Mouse (Mus musculus) limb, embryonic 14.5 days (tissue): ENCODE data around the gene Acp2. TPM values are rescaled to one million over a fixed set of nuclear protein-coding genes. Genes with fewer than 3 reads are reported as not detected.

ENCODE experiments used
- ATAC-seq: fragments of 200-750 bp; cut with Nextera tagmentation; 2 replicates; pipeline ENCODE4 v1.8.0; 2017; ENCODE audit warnings: low read depth, moderate number of reproducible peaks, moderate TSS enrichment; ENCODE audit not compliant: low FRiP score
- DNase-seq: peaks from one replicate; pipeline ENCODE4 v3.0.0-alpha.2; 2015; ENCODE audit warnings: low spot score
- H3K27ac ChIP-seq: fragments of 300-500 bp; sonication (generic); replicated peaks from 2 replicates; pipeline ENCODE4 v1.5.1; 2014; ENCODE audit warnings: low read depth, mild to moderate bottlenecking, low read length, moderate library complexity, mixed read lengths
- H3K27me3 ChIP-seq: fragments of 300-500 bp; sonication (generic); 2 replicates; pipeline ENCODE4 v1.6.1; 2014; ENCODE audit warnings: low read length, mixed read lengths; ENCODE audit not compliant: control insufficient read depth, insufficient read depth
- H3K36me3 ChIP-seq: fragments of 300-500 bp; sonication (generic); 2 replicates; pipeline ENCODE4 v1.6.1; 2014; ENCODE audit warnings: mild to moderate bottlenecking, low read length, moderate library complexity, mixed read lengths; ENCODE audit not compliant: control insufficient read depth, insufficient read depth
- H3K4me1 ChIP-seq: fragments of 300-500 bp; sonication (generic); 2 replicates; pipeline ENCODE4 v1.6.1; 2014; ENCODE audit warnings: antibody characterized with exemption, low read length, mixed read lengths; ENCODE audit not compliant: control insufficient read depth, insufficient read depth
- H3K4me2 ChIP-seq: fragments of 300-500 bp; sonication (generic); replicated peaks from 2 replicates; pipeline ENCODE4 v1.6.1; 2014; ENCODE audit warnings: low read depth, mild to moderate bottlenecking, low read length, moderate library complexity; ENCODE audit not compliant: severe bottlenecking
- H3K4me3 ChIP-seq: fragments of 300-500 bp; sonication (generic); replicated peaks from 2 replicates; pipeline ENCODE4 v1.5.1; 2014; ENCODE audit warnings: low read length
- H3K9ac ChIP-seq: fragments of 300-500 bp; sonication (generic); 2 replicates; pipeline ENCODE4 v1.6.1; 2014; ENCODE audit warnings: mild to moderate bottlenecking, low read depth, low read length, moderate library complexity; ENCODE audit not compliant: severe bottlenecking
- H3K9me3 ChIP-seq: fragments of 300-500 bp; sonication (generic); 2 replicates; pipeline ENCODE4 v1.6.1; 2016; ENCODE audit warnings: low read length; ENCODE audit not compliant: control insufficient read depth
- POLR2A ChIP-seq: fragments of 200-500 bp; IDR thresholded peaks from 2 replicates; pipeline ENCODE4 v1.8.0; 2012; ENCODE audit warnings: inconsistent platforms, mild to moderate bottlenecking, moderate library complexity, borderline replicate concordance; ENCODE audit not compliant: insufficient read depth, insufficient read length; ENCODE audit errors: extremely low read depth
- WGBS: fragments of 180-500 bp; shearing (Covaris S2); extraction: QIAGEN DNeasy Blood & Tissue Kit; methylation state at CpG from one replicate; pipeline ENCODE4 v1.1.7; 2014; 5-methylcytosine and 5-hydroxymethylcytosine counted together
- polyA plus RNA-seq, 2 experiments: library from polyadenylated mRNA; depleted of rRNA in 1 of 2; stranded (reverse) in 1 of 2; unstranded in 1 of 2; fragments of >200 nt; fragmentation: Nextera tagmentation in 1 of 2; extraction: Ambion mirVana in 1 of 2; gene quantifications; 2 replicates each; pipeline versions ENCODE4 v1.2.1 to v1.2.3; 2012 to 2014

The Acp2 gene
- polyA plus RNA-seq, 2 experiments, result 29.9 to 31.6 TPM

DNA sequence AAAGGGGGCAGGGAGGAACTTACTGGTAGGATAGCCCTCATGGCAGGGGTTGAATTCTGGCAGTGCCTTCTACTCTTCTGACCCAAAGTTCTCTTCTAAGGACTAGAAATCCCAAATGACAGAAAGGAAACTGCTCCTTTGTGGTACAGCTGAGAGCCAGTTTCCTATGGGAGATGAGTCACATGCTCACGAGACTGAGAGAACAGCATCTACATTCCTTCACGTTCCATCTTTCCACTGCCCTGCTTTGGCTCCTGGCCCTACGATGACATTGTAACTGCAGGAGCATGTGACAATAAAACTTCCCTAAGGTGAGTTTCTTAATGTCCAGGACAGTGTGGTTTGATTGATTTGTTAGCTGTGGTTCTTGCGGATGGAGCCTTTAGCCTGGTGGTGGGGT lies 45.7 kb downstream of the Acp2 start:
- H3K27ac ChIP-seq, result no peak overlapping the region
- no peak overlapping the region for H3K4me2 ChIP-seq
- H3K4me3 ChIP-seq, result no peak overlapping the region
- no peak for TF ChIP-seq POLR2A
- H3K36me3 ChIP-seq, result no peaks in the 10 kb centered on the region
- ATAC-seq (no peak), DNase-seq (no peak)
- H3K9ac ChIP-seq, result no peak overlapping the region
- H3K9me3 ChIP-seq, result no peaks in the 10 kb centered on the region
- H3K4me1 ChIP-seq, result no peaks in the 10 kb centered on the region
- WGBS, result 79% methylated on average over 4 of the region's 4 CpGs
- H3K27me3 ChIP-seq, result no peaks in the 10 kb centered on the region

DNA sequence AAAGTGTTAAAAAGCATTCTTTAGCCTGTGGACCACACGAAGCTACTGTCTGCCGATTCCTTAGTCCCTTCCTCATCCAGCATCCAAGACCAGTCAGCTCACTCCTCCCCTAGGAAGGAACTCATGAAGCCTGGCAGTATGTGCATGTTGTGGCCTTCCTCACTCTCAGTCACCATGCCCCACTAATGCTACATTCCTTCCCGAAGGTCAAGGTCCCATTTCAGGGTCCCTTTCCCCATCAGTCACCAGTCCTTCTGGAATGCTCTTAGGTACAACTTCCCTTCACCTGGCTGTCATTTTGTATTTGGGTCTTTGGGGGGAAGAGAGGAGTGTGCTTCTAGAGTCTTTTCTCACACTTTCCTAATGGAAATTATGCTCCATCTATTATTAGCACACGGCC lies 49.3 kb downstream of the Acp2 start:
- Histone ChIP-seq H3K4me1 (peaks cover 8% of the 10 kb centered on the region), H3K9ac (no peak overlapping the region), H3K27ac (no peak overlapping the region), H3K4me2 (no peak overlapping the region), H3K27me3 (peaks cover 19% of the 10 kb centered on the region; the same call in 1 of the 2 replicates), H3K4me3 (no peak overlapping the region), H3K36me3 (no peaks in the 10 kb centered on the region), H3K9me3 (no peaks in the 10 kb centered on the region)
- DNase-seq, result no peak
- no peak for ATAC-seq
- no peak for TF ChIP-seq POLR2A
- 72% methylated on average over 4 of the region's 4 CpGs for WGBS

DNA sequence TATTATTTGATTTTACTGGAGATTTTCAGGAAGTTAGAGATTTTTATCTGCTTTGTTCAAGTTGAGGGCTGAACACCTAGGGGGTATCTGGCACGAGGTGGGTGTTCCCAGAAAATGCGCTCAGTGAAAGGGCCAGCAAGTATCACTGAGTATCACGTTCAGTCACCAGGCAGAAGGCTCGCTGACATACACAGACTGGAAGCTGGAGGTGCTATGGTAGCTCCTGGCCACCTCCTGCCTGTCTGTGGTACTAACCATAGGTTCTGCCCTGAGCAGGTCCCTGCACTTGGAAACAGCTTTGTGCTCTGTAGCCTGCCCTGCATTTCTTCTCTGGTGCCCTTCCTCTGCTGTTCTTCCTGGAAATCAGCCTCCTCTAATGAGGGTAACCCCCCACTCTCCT lies 49.8 kb downstream of the Acp2 start:
- TF ChIP-seq POLR2A, result no peak
- no peak for DNase-seq
- Histone ChIP-seq H3K9ac (no peak overlapping the region), H3K27me3 (peaks cover 19% of the 10 kb centered on the region; the same call in 1 of the 2 replicates), H3K4me3 (no peak overlapping the region), H3K27ac (no peak overlapping the region), H3K4me2 (no peak overlapping the region), H3K36me3 (no peaks in the 10 kb centered on the region), H3K4me1 (peaks cover 8% of the 10 kb centered on the region), H3K9me3 (no peaks in the 10 kb centered on the region)
- no peak for ATAC-seq
- WGBS, result 43% methylated on average over 4 of the region's 4 CpGs

GRCm38 (mm10) chr2:91254725-91255380 lies 52.2 kb downstream of the Acp2 start:
- DNase-seq, result no peak
- Histone ChIP-seq H3K4me3 (no peak overlapping the region), H3K4me2 (peak overlapping the region; percentile 95; the same call in 1 of the 2 replicates)

GRCm38 (mm10) chr2:91255661-91256150 lies 53.0 kb downstream of the Acp2 start, which contains the start of gene Pacsin3:
TSS of gene Pacsin3 (plus strand) at chr2:91255954.
- ATAC-seq (no peak), DNase-seq (peak; percentile 16)
- WGBS, result 2% methylated on average over 27 of the region's 27 CpGs
- Histone ChIP-seq H3K36me3 (peaks cover under 1% of the 10 kb centered on the region; the same call in 1 of the 2 replicates), H3K4me1 (peaks cover 21% of the 10 kb centered on the region), H3K9ac (peak within 1 kb of the TSS; percentile 69), H3K27ac (peak within 1 kb of the TSS; percentile 77), H3K27me3 (peaks cover 19% of the 10 kb centered on the region; the same call in 1 of the 2 replicates), H3K4me2 (peak within 1 kb of the TSS; percentile 95), H3K4me3 (peak within 1 kb of the TSS; percentile 67), H3K9me3 (no peaks in the 10 kb centered on the region)
- no peak for TF ChIP-seq POLR2A

More at GRCm38 (mm10) chr2:91254725-91255380, 52.2 kb downstream of the Acp2 start:
- no peak for TF ChIP-seq POLR2A
- ATAC-seq, result no peak
- Histone ChIP-seq H3K27ac (no peak overlapping the region), H3K9me3 (no peaks in the 10 kb centered on the region), H3K36me3 (no peaks in the 10 kb centered on the region), H3K4me1 (peaks cover 21% of the 10 kb centered on the region), H3K27me3 (peaks cover 19% of the 10 kb centered on the region; the same call in 1 of the 2 replicates), H3K9ac (no peak overlapping the region)
- 11% methylated on average over 8 of the region's 8 CpGs for WGBS
